Comparison of ENCODE assay signal across 25 mouse cellular contexts in the genomic region with DNA sequence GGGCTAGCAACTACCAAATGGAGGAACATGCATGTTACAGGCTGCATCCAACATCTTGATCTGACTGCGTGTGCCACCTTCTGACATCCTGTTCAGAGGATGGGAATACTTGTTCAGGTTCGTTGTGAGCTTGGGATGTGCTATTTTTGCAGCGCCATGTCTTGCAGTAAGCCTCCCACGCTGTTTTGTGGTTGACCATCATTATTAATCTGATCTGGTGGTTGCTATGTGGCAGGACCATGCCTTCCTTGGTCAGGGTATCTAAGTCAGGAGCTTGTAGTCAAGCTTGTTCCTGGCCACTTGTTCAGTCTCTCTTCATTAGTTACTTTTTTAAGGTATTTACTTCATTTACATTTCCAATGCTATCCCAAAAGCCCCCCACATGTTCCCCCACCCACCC. TPM values are rescaled to one million over a fixed set of nuclear protein-coding genes. Genes with fewer than 3 reads are reported as not detected.
DNase-seq lines count a peak whose midpoint lies in the region; ATAC-seq and TF ChIP-seq lines count a peak whose summit lies in the region.
"Had no signal": no experiment of that assay in that cellular context is flagged by ENCODE, and none has a peak within 500 bp of the region (broad histone marks: within the 10 kb centered on the region; RNA-seq: fewer than 3 reads in every experiment).

No protein-coding gene starts in this region.

- H3K36me3 ChIP-seq in C2C12 (ENCODE audit: control insufficient read depth, insufficient read depth): no peaks in the 10 kb centered on the region
- H3K36me3 ChIP-seq in embryonic facial prominence, embryonic 12.5 days: no peaks in the 10 kb centered on the region
- no peaks in the 10 kb centered on the region for H3K36me3 ChIP-seq in stomach, postnatal 0 days (ENCODE audit: control insufficient read depth, insufficient read depth, low read length)
- no peaks in the 10 kb centered on the region for H3K36me3 ChIP-seq in hindbrain, postnatal 0 days (ENCODE audit: insufficient read depth, low read length)
- H3K36me3 ChIP-seq in forebrain, embryonic 16.5 days (ENCODE audit: control insufficient read depth, insufficient read depth): no peaks in the 10 kb centered on the region
- H3K36me3 ChIP-seq: embryonic facial prominence, embryonic 15.5 days; forebrain, embryonic 10.5 days; heart, embryonic 13.5 days; hindbrain, embryonic 12.5 days had no signal

- 91% methylated on average over 4 of the region's 4 CpGs for WGBS in embryonic facial prominence, embryonic 12.5 days
- WGBS in stomach, postnatal 0 days: 84% methylated on average over 4 of the region's 4 CpGs
- 93% methylated on average over 4 of the region's 4 CpGs for WGBS in hindbrain, postnatal 0 days
- 94% methylated on average over 4 of the region's 4 CpGs for WGBS in forebrain, embryonic 16.5 days

- no peak overlapping the region for H3K9ac ChIP-seq in embryonic facial prominence, embryonic 12.5 days
- no peak overlapping the region for H3K9ac ChIP-seq in stomach, postnatal 0 days (ENCODE audit: low read length)
- no peak overlapping the region for H3K9ac ChIP-seq in hindbrain, postnatal 0 days (replicated peaks; ENCODE audit: low read length)
- H3K9ac ChIP-seq in forebrain, embryonic 16.5 days (replicated peaks; ENCODE audit: low read depth, low read length): no peak overlapping the region
- H3K9ac ChIP-seq: embryonic facial prominence, embryonic 15.5 days; heart, embryonic 13.5 days; hindbrain, embryonic 12.5 days had no signal

- no peak for TF ChIP-seq CTCF in C2C12 (IDR thresholded peaks at IDR 0.05; ENCODE audit: control insufficient read depth, insufficient read depth, insufficient read length)
- no peak for TF ChIP-seq CTCF in stomach, postnatal 0 days (IDR thresholded peaks at IDR 0.05; ENCODE audit: low read depth)
- TF ChIP-seq CTCF in hindbrain, postnatal 0 days (IDR thresholded peaks at IDR 0.05; ENCODE audit: low read depth): no peak

- H3K79me2 ChIP-seq in C2C12 (ENCODE audit: control insufficient read depth, insufficient read depth): peaks cover 20% of the 10 kb centered on the region

- peaks cover 13% of the 10 kb centered on the region; the same call in 1 of the 2 replicates for H3K4me1 ChIP-seq in embryonic facial prominence, embryonic 12.5 days
- no peaks in the 10 kb centered on the region for H3K4me1 ChIP-seq in stomach, postnatal 0 days (replicated peaks; ENCODE audit: control insufficient read depth, insufficient read depth)
- H3K4me1 ChIP-seq in hindbrain, postnatal 0 days (ENCODE audit: insufficient read depth, low read length): no peaks in the 10 kb centered on the region
- H3K4me1 ChIP-seq in forebrain, embryonic 16.5 days (replicated peaks; ENCODE audit: control insufficient read depth, insufficient read depth, low read length): 0 out of 2 replicates have a peak, but pooled peaks cover 4% of the 10 kb centered on the region
- H3K4me1 ChIP-seq: forebrain, embryonic 10.5 days had no signal

- ATAC-seq in embryonic facial prominence, embryonic 12.5 days (ENCODE audit: insufficient number of reproducible peaks, insufficient read depth, low FRiP score, low TSS enrichment): no peak
- ATAC-seq in stomach, postnatal 0 days (ENCODE audit: low FRiP score, low TSS enrichment): no peak
- no peak for ATAC-seq in hindbrain, postnatal 0 days
- no peak for ATAC-seq in forebrain, embryonic 16.5 days
- ATAC-seq: activated CD4-positive, CD25-positive, alpha-beta regulatory T cell, adult 4 months; forebrain, embryonic 14.5 days; hindbrain, embryonic 16.5 days; Patski had no signal

- no peaks in the 10 kb centered on the region for H3K27me3 ChIP-seq in C2C12 (ENCODE audit: control insufficient read depth, insufficient read depth, insufficient read length)
- no peaks in the 10 kb centered on the region for H3K27me3 ChIP-seq in embryonic facial prominence, embryonic 12.5 days
- H3K27me3 ChIP-seq in stomach, postnatal 0 days (ENCODE audit: control insufficient read depth, insufficient read depth, low read length): no peaks in the 10 kb centered on the region
- no peaks in the 10 kb centered on the region for H3K27me3 ChIP-seq in hindbrain, postnatal 0 days (ENCODE audit: insufficient read depth, low read length)
- H3K27me3 ChIP-seq in forebrain, embryonic 16.5 days (replicated peaks; ENCODE audit: control insufficient read depth, insufficient read depth, low read length): no peaks in the 10 kb centered on the region
- H3K27me3 ChIP-seq: embryonic facial prominence, embryonic 15.5 days; heart, embryonic 13.5 days; hindbrain, embryonic 12.5 days; Patski had no signal

- peak overlapping the region; percentile 13 for H3ac ChIP-seq in C2C12 (ENCODE audit: control insufficient read depth, insufficient read length, low read depth)

- H3K79me3 ChIP-seq in C2C12 (ENCODE audit: low read depth): peaks cover 8% of the 10 kb centered on the region

- H3K9me3 ChIP-seq in embryonic facial prominence, embryonic 12.5 days: no peaks in the 10 kb centered on the region
- no peaks in the 10 kb centered on the region for H3K9me3 ChIP-seq in stomach, postnatal 0 days (ENCODE audit: control insufficient read depth, low read length)
- no peaks in the 10 kb centered on the region for H3K9me3 ChIP-seq in hindbrain, postnatal 0 days (ENCODE audit: low read length)
- no peaks in the 10 kb centered on the region for H3K9me3 ChIP-seq in forebrain, embryonic 16.5 days (ENCODE audit: control insufficient read depth, low read length)
- H3K9me3 ChIP-seq: embryonic facial prominence, embryonic 15.5 days; forebrain, embryonic 10.5 days; heart, embryonic 13.5 days; hindbrain, embryonic 12.5 days had no signal

- no peak for TF ChIP-seq EP300 in stomach, postnatal 0 days (optimal IDR thresholded peaks at IDR 0.05)

- peak; percentile 76 for DNase-seq in 416B (ENCODE audit: low read depth)
- DNase-seq in stomach, postnatal 0 days (ENCODE audit: low spot score): peak; percentile 10
- no peak for DNase-seq in hindbrain, postnatal 0 days (ENCODE audit: low spot score)
- DNase-seq: adrenal gland, postnatal 14 days; B cell, adult 2 months; cerebellum, adult 18-20 months; cerebellum, postnatal 10 days; embryo, embryonic 11 days; gastrocnemius, postnatal 14 days; heart, postnatal 4 days; kidney, adult 11 months had no signal

- no peak overlapping the region for H3K4me2 ChIP-seq in embryonic facial prominence, embryonic 12.5 days (replicated peaks)
- no peak overlapping the region for H3K4me2 ChIP-seq in stomach, postnatal 0 days (replicated peaks; ENCODE audit: low read depth)
- H3K4me2 ChIP-seq in hindbrain, postnatal 0 days (ENCODE audit: low read depth, low read length): no peak overlapping the region
- no peak overlapping the region for H3K4me2 ChIP-seq in forebrain, embryonic 16.5 days (ENCODE audit: low read length)
- H3K4me2 ChIP-seq: embryonic facial prominence, embryonic 15.5 days; heart, embryonic 13.5 days; hindbrain, embryonic 12.5 days had no signal

- 0 out of 2 replicates have a peak overlapping the region, but pooled peaks have one; percentile 17 for H3K27ac ChIP-seq in embryonic facial prominence, embryonic 12.5 days
- no peak overlapping the region for H3K27ac ChIP-seq in stomach, postnatal 0 days (replicated peaks)
- H3K27ac ChIP-seq in hindbrain, postnatal 0 days: no peak overlapping the region
- H3K27ac ChIP-seq in forebrain, embryonic 16.5 days (ENCODE audit: low read length): no peak overlapping the region
- H3K27ac ChIP-seq: embryonic facial prominence, embryonic 15.5 days; forebrain, embryonic 10.5 days; heart, embryonic 13.5 days; hindbrain, embryonic 12.5 days had no signal

- no peak overlapping the region for H3K4me3 ChIP-seq in C2C12 (ENCODE audit: insufficient read depth, poor library complexity, severe bottlenecking)
- no peak overlapping the region for H3K4me3 ChIP-seq in embryonic facial prominence, embryonic 12.5 days
- no peak overlapping the region for H3K4me3 ChIP-seq in stomach, postnatal 0 days (ENCODE audit: low read depth, low read length)
- no peak overlapping the region for H3K4me3 ChIP-seq in hindbrain, postnatal 0 days (ENCODE audit: low read length)
- no peak overlapping the region for H3K4me3 ChIP-seq in forebrain, embryonic 16.5 days (replicated peaks; ENCODE audit: low read length)
- H3K4me3 ChIP-seq: embryonic facial prominence, embryonic 15.5 days; erythroblast, embryonic 14.5 days; forebrain, embryonic 10.5 days; heart, embryonic 13.5 days; hindbrain, embryonic 12.5 days had no signal

TF ChIP-seq in C2C12, 6 proteins besides CTCF, POLR2A, EP300 and RAD21:
- TF ChIP-seq MYOD1 (IDR thresholded peaks at IDR 0.05; ENCODE audit: control insufficient read depth, insufficient read length, low read depth) (no peak), MAX (IDR thresholded peaks at IDR 0.05) (peak; percentile 51)

RNA-seq across cellular contexts. Expression of gene Adamtsl3, which starts 24.7 kb away (rescaled TPM):
- 5.1 TPM for polyA plus RNA-seq in C2C12 (2012; fragmentation: generic; extraction: Trizol)
- polyA plus RNA-seq in embryonic facial prominence, embryonic 12.5 days (2016; fragmentation: Nextera tagmentation; extraction: Ambion mirVana): 1.7 and 2.8 TPM in 2 replicates
- 2.2 and 2.3 TPM in 2 replicates for polyA plus RNA-seq in stomach, postnatal 0 days (2015; fragmentation: Nextera tagmentation; extraction: Ambion mirVana)
- total RNA-seq in hindbrain, postnatal 0 days (2014; rRNA removed): 3.5 and 9.7 TPM in 2 replicates
- 1.5 and 2.3 TPM in 2 replicates for polyA plus RNA-seq in hindbrain, postnatal 0 days (2015; fragmentation: Nextera tagmentation; extraction: Ambion mirVana)
- 0.32 and 0.58 TPM in 2 replicates for polyA plus RNA-seq in forebrain, embryonic 16.5 days (2015; fragmentation: Nextera tagmentation; extraction: Ambion mirVana)
- total RNA-seq: CH12.LX; granulocyte monocyte progenitor cell, adult 5-6 weeks had no signal
- polyA plus RNA-seq: erythroblast, embryonic 14.5 days; forebrain, embryonic 10.5 days had no signal
